In the genomic region with DNA sequence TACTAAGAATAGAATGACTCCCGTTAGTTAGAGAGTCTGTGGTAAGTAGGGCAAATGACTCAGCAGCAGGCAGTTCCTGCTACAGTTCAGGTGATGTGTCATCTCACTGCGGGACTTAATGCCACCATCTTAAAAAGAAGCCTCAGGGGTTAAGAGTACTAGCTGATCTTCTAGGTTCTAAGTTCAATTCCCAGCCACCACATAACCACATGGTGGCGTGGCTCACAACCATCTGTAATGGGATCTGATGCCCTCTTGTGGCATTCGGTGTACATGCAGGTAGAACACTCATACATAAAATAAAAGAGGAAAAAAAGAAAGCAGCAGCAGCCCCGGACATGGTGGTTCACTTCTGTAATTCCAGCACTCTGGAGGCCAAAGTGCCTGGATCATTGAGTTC, we compare ENCODE assay signal across 10 mouse cellular contexts. TPM values are rescaled to one million over a fixed set of nuclear protein-coding genes. Genes with fewer than 3 reads are reported as not detected.
A peak's percentile ranks its signal among the peaks of the same experiment; 100 is the strongest.
DNase-seq lines count a peak whose midpoint lies in the region; ATAC-seq lines count a peak whose summit lies in the region.
"Had no signal": no experiment of that assay in that cellular context is flagged by ENCODE, and none has a peak within 500 bp of the region (broad histone marks: within the 10 kb centered on the region; RNA-seq: fewer than 3 reads in every experiment).

No protein-coding gene starts in this region.

- no peaks in the 10 kb centered on the region for H3K9me3 ChIP-seq in forebrain, embryonic 10.5 days
- no peaks in the 10 kb centered on the region for H3K9me3 ChIP-seq in forebrain, embryonic 16.5 days (ENCODE audit: control insufficient read depth, low read length)

- no peaks in the 10 kb centered on the region for H3K27me3 ChIP-seq in forebrain, embryonic 10.5 days (ENCODE audit: poor library complexity, severe bottlenecking)
- no peaks in the 10 kb centered on the region for H3K27me3 ChIP-seq in forebrain, embryonic 16.5 days (replicated peaks; ENCODE audit: control insufficient read depth, insufficient read depth, low read length)

- no peaks in the 10 kb centered on the region for H3K4me1 ChIP-seq in forebrain, embryonic 10.5 days
- no peaks in the 10 kb centered on the region for H3K4me1 ChIP-seq in forebrain, embryonic 16.5 days (replicated peaks; ENCODE audit: control insufficient read depth, insufficient read depth, low read length)

- H3K36me3 ChIP-seq in forebrain, embryonic 10.5 days (replicated peaks), result peaks cover 93% of the 10 kb centered on the region
- peaks cover 32% of the 10 kb centered on the region for H3K36me3 ChIP-seq in forebrain, embryonic 16.5 days (ENCODE audit: control insufficient read depth, insufficient read depth)

- no peak overlapping the region for H3K4me3 ChIP-seq in forebrain, embryonic 10.5 days
- no peak overlapping the region for H3K4me3 ChIP-seq in forebrain, embryonic 16.5 days (replicated peaks; ENCODE audit: low read length)

- whole genome bisulfite sequencing in forebrain, embryonic 10.5 days, result 47% methylated on average over 5 of the region's 5 CpGs
- WGBS in forebrain, embryonic 16.5 days, result 37% methylated on average over 5 of the region's 5 CpGs

- H3K27ac ChIP-seq in forebrain, embryonic 10.5 days, result no peak overlapping the region
- H3K27ac ChIP-seq in forebrain, embryonic 16.5 days (ENCODE audit: low read length), result no peak overlapping the region

- DNase-seq in forebrain, embryonic 10.5 days (ENCODE audit: extremely low spot score, low spot score), result peak; percentile 49
- DNase-seq in testis, postnatal 10 days (ENCODE audit: low spot score), result peak; percentile 53
- no peak for DNase-seq in testis, postnatal 14 days (ENCODE audit: low spot score)
- peak; percentile 79 for DNase-seq in kidney, adult 9 months
- peak; percentile 56 for DNase-seq in lung, postnatal 14 days
- DNase-seq in spleen, postnatal 36 days (ENCODE audit: low spot score in 2 of 2), result peak; percentile 46 to 67

- ATAC-seq in forebrain, embryonic 16.5 days, result no peak
- peak; percentile 87 for ATAC-seq in common myeloid progenitor, adult 5-6 weeks (replicated peaks; ENCODE audit: low read depth, poor library complexity, severe bottlenecking)

- H3K4me2 ChIP-seq in forebrain, embryonic 16.5 days (ENCODE audit: low read length), result no peak overlapping the region

- H3K9ac ChIP-seq in forebrain, embryonic 16.5 days (replicated peaks; ENCODE audit: low read depth, low read length), result no peak overlapping the region

RNA-seq across cellular contexts. Expression of a gene that starts 10.4 kb away (rescaled TPM):
- 61.7 and 69.9 TPM in 2 replicates for polyA plus RNA-seq in forebrain, embryonic 10.5 days (2016; fragmentation: Nextera tagmentation; extraction: Ambion mirVana)
- 126 and 139 TPM in 2 replicates for polyA plus RNA-seq in forebrain, embryonic 16.5 days (2015; fragmentation: Nextera tagmentation; extraction: Ambion mirVana)
- 47.1 and 61.9 TPM in 2 replicates for total RNA-seq in common myeloid progenitor, adult 5-6 weeks (2017)

RNA-seq across cellular contexts. Expression of a gene that starts 10.6 kb away (rescaled TPM):
- 26.2 and 27.4 TPM in 2 replicates for polyA plus RNA-seq in forebrain, embryonic 10.5 days (2016; fragmentation: Nextera tagmentation; extraction: Ambion mirVana)
- 5.4 and 6.8 TPM in 2 replicates for polyA plus RNA-seq in forebrain, embryonic 16.5 days (2015; fragmentation: Nextera tagmentation; extraction: Ambion mirVana)
- 43.0 and 49.1 TPM in 2 replicates for total RNA-seq in common myeloid progenitor, adult 5-6 weeks (2017)

RNA-seq across cellular contexts. Expression of a gene that starts 19.7 kb away (rescaled TPM):
- polyA plus RNA-seq in forebrain, embryonic 10.5 days (2016; fragmentation: Nextera tagmentation; extraction: Ambion mirVana), result 1.5 and 1.8 TPM in 2 replicates
- 1.9 and 2.4 TPM in 2 replicates for polyA plus RNA-seq in forebrain, embryonic 16.5 days (2015; fragmentation: Nextera tagmentation; extraction: Ambion mirVana)
- 0.50 and 2.9 TPM in 2 replicates for total RNA-seq in common myeloid progenitor, adult 5-6 weeks (2017)

RNA-seq across cellular contexts. Expression of a gene that starts 36.7 kb away (rescaled TPM):
- not detected in 2 replicates for polyA plus RNA-seq in forebrain, embryonic 10.5 days (2016; fragmentation: Nextera tagmentation; extraction: Ambion mirVana)
- polyA plus RNA-seq in forebrain, embryonic 16.5 days (2015; fragmentation: Nextera tagmentation; extraction: Ambion mirVana), result not detected in 2 replicates
- total RNA-seq in common myeloid progenitor, adult 5-6 weeks (2017), result not detected in 2 replicates
- total RNA-seq: adrenal gland, adult 18-20 months; left cerebral cortex, adult 18-20 months had no signal
